Mouse (Mus musculus) thymus, adult 2 months (tissue): ENCODE measurements around the gene Apobec1. TPM values are rescaled to one million over a fixed set of nuclear protein-coding genes. Genes with fewer than 3 reads are reported as not detected.

Source experiments
- DNase-seq: peaks from one replicate; pipeline ENCODE4 v3.0.0; 2021
- H3K27ac ChIP-seq: fragments of 200-500 bp; 2 replicates; pipeline ENCODE4 v1.5.1; 2012; ENCODE audit warnings: low read length, control low read depth; ENCODE audit not compliant: control insufficient read depth, insufficient read depth
- H3K27me3 ChIP-seq: fragments of 200-500 bp; 2 replicates; pipeline ENCODE4 v1.6.1; 2012; ENCODE audit warnings: mild to moderate bottlenecking, low read length, moderate library complexity, mixed read lengths; ENCODE audit not compliant: control insufficient read depth, insufficient read depth
- H3K36me3 ChIP-seq: fragments of 200-500 bp; 2 replicates; pipeline ENCODE4 v1.6.1; 2012; ENCODE audit warnings: mild to moderate bottlenecking, low read length, moderate library complexity; ENCODE audit not compliant: control insufficient read depth, insufficient read depth
- H3K4me1 ChIP-seq: fragments of 200-500 bp; replicated peaks from 2 replicates; pipeline ENCODE4 v1.6.1; 2012; ENCODE audit warnings: low read length; ENCODE audit not compliant: control insufficient read depth, insufficient read depth
- H3K4me3 ChIP-seq: fragments of 200-500 bp; 2 replicates; pipeline ENCODE4 v1.5.1; 2012; ENCODE audit warnings: mild to moderate bottlenecking, low read length, control low read depth, moderate library complexity; ENCODE audit not compliant: control insufficient read depth, insufficient read depth
- CTCF ChIP-seq: fragments of 200-500 bp; IDR thresholded peaks from 2 replicates; pipeline ENCODE4 v1.5.1; 2012; ENCODE audit warnings: mild to moderate bottlenecking, control low read depth, low read length, moderate library complexity, borderline replicate concordance; ENCODE audit not compliant: control insufficient read depth, poor library complexity, insufficient read depth; ENCODE audit errors: extremely low read depth
- POLR2A ChIP-seq: fragments of 200-500 bp; IDR thresholded peaks from 2 replicates; pipeline ENCODE4 v1.6.1; 2012; ENCODE audit warnings: mild to moderate bottlenecking, low read length, control low read depth, moderate library complexity; ENCODE audit not compliant: control insufficient read depth, poor library complexity, insufficient read depth; ENCODE audit errors: extremely low read depth
- WGBS: fragments of 180-500 bp; shearing (Covaris S2); methylation state at CpG from one replicate; pipeline ENCODE4 v1.1.7; 2018; 5-methylcytosine and 5-hydroxymethylcytosine counted together
- polyA plus RNA-seq: library from polyadenylated mRNA; depleted of rRNA; stranded (reverse); fragments of >200 nt; gene quantifications from 2 replicates; pipeline ENCODE4 v1.2.3, GENCODE M21; 2012

The Apobec1 gene
- polyA plus RNA-seq, 1 experiment, result 48.1 TPM

DNA sequence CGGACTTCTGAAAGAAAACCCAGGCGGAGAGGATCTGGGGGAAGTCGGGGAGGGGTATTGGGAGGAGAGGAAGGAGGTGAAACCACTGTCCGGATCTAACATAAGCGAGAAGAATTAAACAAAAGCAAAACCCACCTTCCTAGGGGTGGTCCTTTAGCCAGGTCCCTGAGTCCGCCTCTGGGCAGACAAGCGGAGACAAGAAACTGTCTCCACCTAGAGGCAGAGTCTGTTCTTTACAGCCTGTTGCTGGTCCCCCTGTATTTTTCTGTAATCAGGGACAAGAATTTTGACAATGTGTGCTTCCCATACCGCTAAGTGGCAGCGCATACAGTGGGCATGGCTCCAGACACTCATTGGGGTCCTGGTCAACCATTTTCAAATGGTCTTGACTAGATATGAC, 31.2 kb upstream of the Apobec1 start:
- Histone ChIP-seq H3K4me1 (0 out of 2 replicates have a peak, but pooled peaks cover 3% of the 10 kb centered on the region), H3K4me3 (no peak overlapping the region), H3K27ac (no peak overlapping the region), H3K36me3 (no peaks in the 10 kb centered on the region), H3K27me3 (no peaks in the 10 kb centered on the region)
- TF ChIP-seq POLR2A, result no peak
- TF ChIP-seq CTCF, result no peak
- DNase-seq, result peak; percentile 21
- 39% methylated on average over 9 of the region's 9 CpGs for WGBS

DNA sequence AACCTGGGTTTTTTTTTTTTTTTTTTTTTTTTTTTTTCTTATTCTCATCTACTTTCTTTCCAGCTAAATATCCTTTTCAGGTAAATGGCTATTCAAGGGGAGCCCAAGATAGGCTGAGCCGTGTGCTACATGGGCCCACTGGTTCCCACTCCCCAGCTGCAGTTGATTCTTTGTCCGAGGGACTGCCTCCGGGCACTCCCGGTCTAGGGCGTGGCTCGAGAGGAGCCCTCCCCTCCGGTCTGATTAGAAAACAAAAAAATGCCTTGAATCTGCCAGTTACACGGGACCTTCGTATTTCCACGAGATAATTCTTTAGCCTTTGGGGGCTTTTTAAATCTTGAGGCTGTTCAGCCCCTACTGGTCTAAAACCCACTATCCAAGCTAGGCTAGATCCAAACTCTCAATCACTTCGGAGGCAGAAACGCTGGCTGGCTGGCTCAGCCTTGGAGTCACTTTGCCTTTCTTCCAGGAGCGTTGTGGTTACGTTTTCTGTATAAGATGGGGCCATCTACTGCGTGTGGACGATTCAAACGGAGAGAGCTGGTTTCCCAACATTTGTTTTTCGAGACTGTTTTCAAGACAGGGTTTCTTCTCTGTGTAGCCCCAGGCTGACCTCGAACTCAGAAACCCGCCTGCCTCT, 25.3 kb upstream of the Apobec1 start:
- Histone ChIP-seq H3K27ac (no peak overlapping the region), H3K36me3 (no peaks in the 10 kb centered on the region), H3K4me1 (no peaks in the 10 kb centered on the region), H3K27me3 (no peaks in the 10 kb centered on the region), H3K4me3 (no peak overlapping the region)
- no peak for TF ChIP-seq CTCF
- TF ChIP-seq POLR2A, result no peak
- 33% methylated on average over 20 of the region's 20 CpGs for WGBS
- no peak for DNase-seq

DNA sequence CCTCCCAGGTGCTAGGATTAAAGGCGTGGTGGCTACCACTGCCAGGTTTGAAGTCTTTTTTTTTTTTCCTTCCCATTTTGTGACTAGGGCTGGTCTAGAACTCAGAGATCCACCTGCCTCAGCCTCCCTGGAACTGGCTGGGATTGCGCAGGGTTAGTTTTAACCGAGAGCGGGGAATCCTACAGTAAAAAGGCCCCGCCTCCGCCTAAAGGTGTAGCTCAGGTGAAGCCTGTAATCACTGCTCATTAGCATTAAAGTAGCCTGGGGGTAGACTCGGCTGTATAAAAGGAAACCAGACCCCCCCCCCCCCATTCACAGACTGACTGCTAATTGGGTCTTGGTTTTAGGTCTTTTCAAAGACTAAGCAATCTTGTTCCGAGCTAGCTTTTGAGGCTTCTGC, 23.9 kb upstream of the Apobec1 start, which contains the start of gene Dppa3:
Gene Dppa3 (plus strand): TSS at position 301 of the 400 bp plus-strand sequence.
- Histone ChIP-seq H3K27ac (no peak within 1 kb of the TSS), H3K4me1 (no peaks in the 10 kb centered on the region), H3K4me3 (no peak within 1 kb of the TSS), H3K27me3 (no peaks in the 10 kb centered on the region), H3K36me3 (no peaks in the 10 kb centered on the region)
- TF ChIP-seq CTCF, result no peak
- TF ChIP-seq POLR2A, result no peak
- DNase-seq, result no peak
- WGBS, result 94% methylated on average over 8 of the region's 8 CpGs

DNA sequence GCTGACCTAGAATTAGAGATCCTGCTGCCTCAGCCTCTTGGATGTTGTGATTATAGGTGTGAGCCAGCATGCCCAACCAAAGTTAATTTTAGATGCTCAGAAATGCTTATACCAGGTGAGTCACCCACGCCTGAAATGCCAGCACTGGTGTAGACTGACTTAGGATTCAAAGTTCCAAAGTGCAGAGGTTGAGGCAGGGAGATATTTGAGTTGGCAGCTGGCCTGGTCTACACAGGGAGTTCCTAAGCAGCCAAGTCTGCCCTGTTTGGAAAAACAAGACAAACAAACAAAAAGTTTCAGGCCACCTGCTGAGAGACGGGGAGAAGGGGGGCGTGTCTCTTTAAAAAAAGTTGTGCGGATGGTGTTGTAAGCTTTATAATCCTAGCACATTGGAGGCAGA, 22.9 kb upstream of the Apobec1 start:
- no peaks in the 10 kb centered on the region for H3K4me1 ChIP-seq
- no peaks in the 10 kb centered on the region for H3K27me3 ChIP-seq
- no peaks in the 10 kb centered on the region for H3K36me3 ChIP-seq
- TF ChIP-seq POLR2A, result no peak
- no peak overlapping the region for H3K27ac ChIP-seq
- 89% methylated on average over 4 of the region's 4 CpGs for WGBS
- no peak overlapping the region for H3K4me3 ChIP-seq
- DNase-seq, result no peak

DNA sequence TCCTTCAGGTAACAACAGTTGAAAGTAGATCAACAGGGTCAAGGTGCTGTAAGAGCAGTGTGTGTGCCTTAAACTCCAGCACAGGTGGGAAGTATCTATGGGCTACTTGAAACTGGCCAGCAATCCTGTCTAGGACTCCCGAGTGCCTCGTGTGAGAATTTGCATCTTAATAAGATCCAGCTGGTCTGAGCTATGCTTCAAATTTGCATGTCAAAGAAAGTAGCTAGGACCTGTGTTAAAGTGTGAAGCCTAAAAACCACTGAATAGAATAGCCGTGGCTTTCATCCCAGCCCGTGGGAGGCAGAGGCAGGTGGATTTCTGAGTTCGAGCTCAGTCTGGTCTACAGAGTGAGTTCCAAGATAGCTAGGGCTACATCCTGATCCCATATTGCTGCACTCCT, 22.2 kb upstream of the Apobec1 start:
- no peak overlapping the region for H3K4me3 ChIP-seq
- 91% methylated on average over 5 of the region's 5 CpGs for WGBS
- no peak overlapping the region for H3K27ac ChIP-seq
- no peaks in the 10 kb centered on the region for H3K27me3 ChIP-seq
- no peak for TF ChIP-seq POLR2A
- no peak for TF ChIP-seq CTCF
- H3K4me1 ChIP-seq, result no peaks in the 10 kb centered on the region
- no peak for DNase-seq
- no peaks in the 10 kb centered on the region for H3K36me3 ChIP-seq

DNA sequence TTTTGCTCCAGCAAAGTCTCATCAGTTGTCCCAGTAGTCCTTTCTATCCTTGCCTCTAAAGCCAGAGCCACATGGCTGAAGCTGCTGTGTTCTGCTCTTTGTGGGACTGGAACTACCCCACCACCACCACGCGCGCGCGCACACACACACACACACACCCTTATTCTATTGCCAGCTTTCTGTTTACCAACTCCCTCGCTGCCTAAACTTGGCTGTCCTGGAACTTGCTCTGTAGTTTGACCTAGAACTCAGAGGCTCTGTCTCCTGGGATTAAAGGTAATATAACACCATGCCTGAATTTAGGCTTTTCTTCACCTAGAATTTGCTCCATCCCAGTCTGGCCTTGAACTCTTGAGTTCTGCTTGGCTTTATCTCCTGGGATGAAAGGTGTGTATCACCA, 18.8 kb upstream of the Apobec1 start:
- TF ChIP-seq CTCF (no peak), POLR2A (no peak)
- H3K36me3 ChIP-seq, result no peaks in the 10 kb centered on the region
- H3K4me3 ChIP-seq, result no peak overlapping the region
- H3K4me1 ChIP-seq, result no peaks in the 10 kb centered on the region
- H3K27me3 ChIP-seq, result no peaks in the 10 kb centered on the region
- 94% methylated on average over 6 of the region's 6 CpGs for WGBS
- no peak overlapping the region for H3K27ac ChIP-seq
- DNase-seq, result no peak

DNA sequence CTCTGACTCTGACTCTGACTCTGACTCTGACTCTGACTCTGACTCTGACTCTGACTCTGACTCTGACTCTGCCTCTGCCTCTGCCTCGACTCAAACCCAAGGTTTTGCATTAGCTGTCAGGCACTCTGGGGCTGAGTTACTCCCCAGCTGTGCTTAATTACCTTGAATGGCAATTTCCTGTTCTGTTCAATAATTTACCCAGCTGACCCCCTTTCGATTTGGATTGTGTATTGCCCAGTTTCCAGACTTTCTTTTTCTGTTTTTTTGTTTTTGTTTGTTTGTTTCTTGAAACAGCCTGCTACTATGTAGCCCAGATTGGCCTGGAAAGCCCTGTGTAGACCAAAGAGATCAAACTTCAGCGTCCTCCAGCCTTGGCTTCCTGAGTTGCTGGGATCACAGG, 13.8 kb upstream of the Apobec1 start:
- no peak overlapping the region for H3K4me3 ChIP-seq
- no peaks in the 10 kb centered on the region for H3K36me3 ChIP-seq
- TF ChIP-seq POLR2A (no peak), CTCF (no peak)
- no peaks in the 10 kb centered on the region for H3K4me1 ChIP-seq
- 74% methylated on average over 3 of the region's 3 CpGs for WGBS
- no peak for DNase-seq
- no peaks in the 10 kb centered on the region for H3K27me3 ChIP-seq
- H3K27ac ChIP-seq, result no peak overlapping the region
